Mouse (Mus musculus) lung, postnatal 25 days (tissue): ENCODE data around the gene Mfap3.

Experiments used
- DNase-seq: peaks from one replicate; pipeline ENCODE4 v3.0.0; 2022; ENCODE audit warnings: low spot score

Mfap3 gene

GRCm38 (mm10) chr11:57518091-57518750 is at the start of gene Mfap3, which contains the start of gene Fam114a2:
Gene Mfap3 (plus strand): TSS chr11:57518664.
Gene Fam114a2 (minus strand): TSS chr11:57518617.
- peak; percentile 93 for DNase-seq

- DNase-seq: no peak
These were observed 49.8 kb upstream of the Mfap3 start for GRCm38 (mm10) chr11:57468706-57469105.

GRCm38 (mm10) chr11:57470056-57470455 is 48.4 kb upstream of the Mfap3 start:
- DNase-seq: no peak

GRCm38 (mm10) chr11:57470979-57471378 is 47.5 kb upstream of the Mfap3 start:
- DNase-seq: no peak

- DNase-seq: no peak
These were observed 44.0 kb upstream of the Mfap3 start for GRCm38 (mm10) chr11:57474296-57474941.

- peak; percentile 24 for DNase-seq
These were observed 43.3 kb upstream of the Mfap3 start for GRCm38 (mm10) chr11:57475119-57475518.

GRCm38 (mm10) chr11:57478077-57478476 is 40.4 kb upstream of the Mfap3 start:
- DNase-seq: no peak

GRCm38 (mm10) chr11:57488436-57488835 is 30.0 kb upstream of the Mfap3 start:
- DNase-seq: no peak

- no peak for DNase-seq
These were observed 21.9 kb upstream of the Mfap3 start for GRCm38 (mm10) chr11:57496462-57497039.

GRCm38 (mm10) chr11:57497701-57498100 is 20.8 kb upstream of the Mfap3 start:
- DNase-seq: no peak

- no peak for DNase-seq
These were observed 20.2 kb upstream of the Mfap3 start for GRCm38 (mm10) chr11:57498215-57498614.

- no peak for DNase-seq
These were observed 15.3 kb upstream of the Mfap3 start for GRCm38 (mm10) chr11:57503155-57503554.

GRCm38 (mm10) chr11:57506899-57507298 is 11.6 kb upstream of the Mfap3 start:
- DNase-seq: no peak

- no peak for DNase-seq
These were observed 3.2 kb upstream of the Mfap3 start for GRCm38 (mm10) chr11:57515218-57515617.

- DNase-seq: peak; percentile 7
These were observed 1.5 kb upstream of the Mfap3 start for GRCm38 (mm10) chr11:57516946-57517441.

GRCm38 (mm10) chr11:57518751-57519148 is 286 bp downstream of the Mfap3 start:
- peak; percentile 13 for DNase-seq

GRCm38 (mm10) chr11:57519304-57519703 is 840 bp downstream of the Mfap3 start:
- DNase-seq: no peak

GRCm38 (mm10) chr11:57521206-57521605 is 2.7 kb downstream of the Mfap3 start:
- DNase-seq: no peak

- DNase-seq: no peak
These were observed 3.6 kb downstream of the Mfap3 start for GRCm38 (mm10) chr11:57522046-57522445.

GRCm38 (mm10) chr11:57523418-57523817 is 5.0 kb downstream of the Mfap3 start:
- DNase-seq: no peak

GRCm38 (mm10) chr11:57524597-57524996 is 6.1 kb downstream of the Mfap3 start:
- DNase-seq: peak; percentile 26

GRCm38 (mm10) chr11:57525900-57526299 is 7.4 kb downstream of the Mfap3 start:
- DNase-seq: no peak

GRCm38 (mm10) chr11:57527506-57527905 is 9.0 kb downstream of the Mfap3 start:
- DNase-seq: no peak
